Mouse (Mus musculus) midbrain, embryonic 14.5 days (tissue): Measurements from ENCODE around the gene Plp2. TPM values are rescaled to one million over a fixed set of nuclear protein-coding genes. Genes with fewer than 3 reads are reported as not detected.

Source experiments
- ATAC-seq: fragments of 200-750 bp; cut with Nextera tagmentation; 2 replicates; pipeline ENCODE4 v1.8.0; 2017; ENCODE audit warnings: moderate number of reproducible peaks, moderate library complexity; ENCODE audit not compliant: low FRiP score, low TSS enrichment
- DNase-seq: peaks from one replicate; pipeline ENCODE4 v3.0.0-alpha.2; 2015
- H3K27ac ChIP-seq: fragments of 300-500 bp; sonication (generic); replicated peaks from 2 replicates; pipeline ENCODE4 v1.5.1; 2014; ENCODE audit warnings: mild to moderate bottlenecking, low read depth, low read length, moderate library complexity
- H3K27me3 ChIP-seq: fragments of 300-500 bp; sonication (generic); 2 replicates; pipeline ENCODE4 v1.6.1; 2014; ENCODE audit warnings: low read length, control low read depth, mixed read lengths; ENCODE audit not compliant: control insufficient read depth, insufficient read depth
- H3K36me3 ChIP-seq: fragments of 300-500 bp; sonication (generic); 2 replicates; pipeline ENCODE4 v1.6.1; 2014; ENCODE audit warnings: low read length, control low read depth; ENCODE audit not compliant: control insufficient read depth, insufficient read depth
- H3K4me1 ChIP-seq: fragments of 300-500 bp; sonication (generic); 2 replicates; pipeline ENCODE4 v1.6.1; 2014; ENCODE audit warnings: mild to moderate bottlenecking, antibody characterized with exemption, low read length, control low read depth; ENCODE audit not compliant: control insufficient read depth, insufficient read depth
- H3K4me2 ChIP-seq: fragments of 300-500 bp; sonication (generic); 2 replicates; pipeline ENCODE4 v1.6.1; 2014; ENCODE audit warnings: mild to moderate bottlenecking, low read length, moderate library complexity
- H3K4me3 ChIP-seq: fragments of 300-500 bp; sonication (generic); replicated peaks from 2 replicates; pipeline ENCODE4 v1.5.1; 2014; ENCODE audit warnings: low read depth, low read length
- H3K9ac ChIP-seq: fragments of 300-500 bp; sonication (generic); replicated peaks from 2 replicates; pipeline ENCODE4 v1.6.1; 2014; ENCODE audit warnings: mild to moderate bottlenecking, low read length, moderate library complexity
- H3K9me3 ChIP-seq: fragments of 300-500 bp; sonication (generic); 2 replicates; pipeline ENCODE4 v1.6.1; 2016; ENCODE audit warnings: low read length, control low read depth, mixed read lengths; ENCODE audit not compliant: control insufficient read depth
- WGBS: fragments of 180-500 bp; shearing (Covaris S2); extraction: QIAGEN DNeasy Blood & Tissue Kit; methylation state at CpG from one replicate; pipeline ENCODE4 v1.1.7; 2014; 5-methylcytosine and 5-hydroxymethylcytosine counted together
- polyA plus RNA-seq: library from polyadenylated mRNA; unstranded; fragments of >200 nt; fragmentation: Nextera tagmentation; extraction: Ambion mirVana; gene quantifications from 2 replicates; pipeline ENCODE4 v1.2.1, GENCODE M21; 2014

Gene Plp2
- polyA plus RNA-seq, 1 experiment from 2014 or later = 22.4 TPM

- DNase-seq = no peak
- Histone ChIP-seq H3K4me2 (no peak overlapping the region), H3K27me3 (no peaks in the 10 kb centered on the region), H3K4me1 (no peaks in the 10 kb centered on the region), H3K4me3 (no peak overlapping the region), H3K36me3 (no peaks in the 10 kb centered on the region), H3K9ac (no peak overlapping the region), H3K9me3 (no peaks in the 10 kb centered on the region), H3K27ac (no peak overlapping the region)
- ATAC-seq = no peak
- 94% methylated on average over 2 of the region's 2 CpGs for WGBS
Observed at GRCm38 (mm10) chrX:7688321-7688720, 17.1 kb upstream of the Plp2 start.

GRCm38 (mm10) chrX:7680864-7681263 lies 9.7 kb upstream of the Plp2 start, which contains the start of gene Magix:
Gene Magix, minus strand, starts transcription at chrX:7681251.
- no peaks in the 10 kb centered on the region for H3K4me1 ChIP-seq
- no peaks in the 10 kb centered on the region for H3K27me3 ChIP-seq
- no peak within 1 kb of the TSS for H3K4me3 ChIP-seq
- no peak within 1 kb of the TSS for H3K27ac ChIP-seq
- no peak for DNase-seq
- no peak for ATAC-seq
- no peaks in the 10 kb centered on the region for H3K36me3 ChIP-seq
- WGBS = 72% methylated on average over 14 of the region's 14 CpGs
- no peaks in the 10 kb centered on the region for H3K9me3 ChIP-seq
- H3K4me2 ChIP-seq = peak within 1 kb of the TSS; percentile 48
- H3K9ac ChIP-seq = no peak within 1 kb of the TSS

- 28% methylated on average over 12 of the region's 12 CpGs for WGBS
- no peak overlapping the region for H3K4me3 ChIP-seq
Observed at GRCm38 (mm10) chrX:7680057-7680412, 8.8 kb upstream of the Plp2 start.

GRCm38 (mm10) chrX:7679405-7680056 lies 8.3 kb upstream of the Plp2 start:
- Histone ChIP-seq H3K27me3 (no peaks in the 10 kb centered on the region), H3K9ac (no peak overlapping the region), H3K4me2 (peak overlapping the region; percentile 48), H3K4me1 (no peaks in the 10 kb centered on the region), H3K9me3 (no peaks in the 10 kb centered on the region), H3K4me3 (no peak overlapping the region), H3K27ac (no peak overlapping the region), H3K36me3 (no peaks in the 10 kb centered on the region)
- 20% methylated on average over 27 of the region's 27 CpGs for WGBS
- peak; percentile 93 for DNase-seq
- ATAC-seq = peak; percentile 90

More at GRCm38 (mm10) chrX:7680057-7680412, 8.8 kb upstream of the Plp2 start:
- DNase-seq = no peak
- H3K4me2 ChIP-seq = peak overlapping the region; percentile 48
- no peak overlapping the region for H3K27ac ChIP-seq
- no peak for ATAC-seq
- no peak overlapping the region for H3K9ac ChIP-seq
- H3K9me3 ChIP-seq = no peaks in the 10 kb centered on the region
- H3K27me3 ChIP-seq = no peaks in the 10 kb centered on the region
- no peaks in the 10 kb centered on the region for H3K4me1 ChIP-seq
- no peaks in the 10 kb centered on the region for H3K36me3 ChIP-seq

- no peaks in the 10 kb centered on the region for H3K9me3 ChIP-seq
- no peak overlapping the region for H3K4me2 ChIP-seq
- no peaks in the 10 kb centered on the region for H3K36me3 ChIP-seq
- 41% methylated on average over 3 of the region's 3 CpGs for WGBS
- H3K9ac ChIP-seq = no peak overlapping the region
- no peaks in the 10 kb centered on the region for H3K27me3 ChIP-seq
- H3K27ac ChIP-seq = no peak overlapping the region
- no peak for ATAC-seq
- no peak for DNase-seq
- H3K4me1 ChIP-seq = no peaks in the 10 kb centered on the region
- H3K4me3 ChIP-seq = no peak overlapping the region
Observed at GRCm38 (mm10) chrX:7678986-7679385, 7.8 kb upstream of the Plp2 start.

- 41% methylated on average over 10 of the region's 10 CpGs for WGBS
- ATAC-seq (no peak), DNase-seq (no peak)
- no peak overlapping the region for H3K9ac ChIP-seq
- H3K4me1 ChIP-seq = no peaks in the 10 kb centered on the region
- H3K36me3 ChIP-seq = no peaks in the 10 kb centered on the region
- H3K27ac ChIP-seq = no peak overlapping the region
- H3K27me3 ChIP-seq = no peaks in the 10 kb centered on the region
- H3K4me3 ChIP-seq = 0 out of 2 replicates have a peak overlapping the region, but pooled peaks have one; percentile 8
- no peaks in the 10 kb centered on the region for H3K9me3 ChIP-seq
- peak overlapping the region; percentile 39 for H3K4me2 ChIP-seq
Observed at GRCm38 (mm10) chrX:7675001-7675380, 3.8 kb upstream of the Plp2 start.

GRCm38 (mm10) chrX:7674284-7675000 lies 3.3 kb upstream of the Plp2 start:
- Histone ChIP-seq H3K4me3 (0 out of 2 replicates have a peak overlapping the region, but pooled peaks have one; percentile 8), H3K4me2 (peak overlapping the region; percentile 39), H3K36me3 (no peaks in the 10 kb centered on the region), H3K4me1 (no peaks in the 10 kb centered on the region), H3K9me3 (no peaks in the 10 kb centered on the region), H3K9ac (no peak overlapping the region), H3K27me3 (no peaks in the 10 kb centered on the region), H3K27ac (no peak overlapping the region)
- 42% methylated on average over 28 of the region's 28 CpGs for WGBS
- DNase-seq (no peak), ATAC-seq (no peak)

- peak overlapping the region; percentile 39; the same call in 1 of the 2 replicates for H3K4me2 ChIP-seq
- H3K9ac ChIP-seq = no peak overlapping the region
- H3K4me1 ChIP-seq = no peaks in the 10 kb centered on the region
- no peaks in the 10 kb centered on the region for H3K36me3 ChIP-seq
- no peaks in the 10 kb centered on the region for H3K9me3 ChIP-seq
- no peak overlapping the region for H3K27ac ChIP-seq
- ATAC-seq (no peak), DNase-seq (no peak)
- no peak overlapping the region for H3K4me3 ChIP-seq
- WGBS = 48% methylated on average over 12 of the region's 12 CpGs
- no peaks in the 10 kb centered on the region for H3K27me3 ChIP-seq
Observed at GRCm38 (mm10) chrX:7673578-7674281, 2.5 kb upstream of the Plp2 start.
